ENCODE assay signal across 18 mouse cellular contexts in the genomic region with DNA sequence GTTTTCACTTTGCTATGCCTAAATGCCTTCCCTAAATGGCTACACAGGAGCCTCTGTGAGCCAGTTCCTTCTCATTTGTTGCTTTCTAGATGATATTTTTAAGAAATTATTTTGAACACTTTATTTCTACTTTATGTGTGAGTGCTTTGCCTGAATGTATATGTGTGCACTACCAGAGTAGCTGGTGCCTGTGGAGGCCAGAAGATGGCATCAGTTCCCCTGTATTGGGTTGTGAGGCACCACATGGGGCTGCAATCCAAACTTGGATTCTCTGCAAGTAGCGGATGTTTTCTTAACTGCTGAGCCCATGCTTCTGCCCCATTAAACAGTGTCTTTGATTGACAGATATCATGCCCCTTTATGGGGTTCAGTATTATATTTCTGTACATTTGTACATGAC.
DNase-seq lines count a peak whose midpoint lies in the region; ATAC-seq and TF ChIP-seq lines count a peak whose summit lies in the region.
"Had no signal": no experiment of that assay in that cellular context is flagged by ENCODE, and none has a peak within 500 bp of the region (broad histone marks: within the 10 kb centered on the region; RNA-seq: fewer than 3 reads in every experiment).

No protein-coding gene starts in this region.

- intact Hi-C loops in gastrocnemius, adult 2 months (cut with DNase I): no loop called here

- H3K4me3 ChIP-seq in gastrocnemius, adult 2 months: no peak overlapping the region
- no peak overlapping the region for H3K4me3 ChIP-seq in kidney, postnatal 0 days (replicated peaks; ENCODE audit: low read depth, low read length)
- H3K4me3 ChIP-seq in kidney, embryonic 14.5 days (ENCODE audit: low read length): no peak overlapping the region
- H3K4me3 ChIP-seq in midbrain, embryonic 14.5 days (replicated peaks; ENCODE audit: low read depth, low read length): no peak overlapping the region
- H3K4me3 ChIP-seq in midbrain, embryonic 16.5 days (ENCODE audit: low read depth, low read length): no peak overlapping the region
- H3K4me3 ChIP-seq in stomach, postnatal 0 days (ENCODE audit: low read depth, low read length): no peak overlapping the region
- H3K4me3 ChIP-seq: embryonic facial prominence, embryonic 15.5 days; forebrain, embryonic 12.5 days; megakaryocyte, embryonic 14.5 days; neural tube, embryonic 15.5 days had no signal

- H3K27me3 ChIP-seq in kidney, postnatal 0 days (ENCODE audit: insufficient read depth, low read length): no peaks in the 10 kb centered on the region
- no peaks in the 10 kb centered on the region for H3K27me3 ChIP-seq in kidney, embryonic 14.5 days (ENCODE audit: control insufficient read depth, insufficient read depth, low read length)
- no peaks in the 10 kb centered on the region for H3K27me3 ChIP-seq in midbrain, embryonic 14.5 days (ENCODE audit: control insufficient read depth, insufficient read depth, low read length)
- H3K27me3 ChIP-seq in midbrain, embryonic 16.5 days (ENCODE audit: control insufficient read depth, insufficient read depth, low read depth, low read length): no peaks in the 10 kb centered on the region
- no peaks in the 10 kb centered on the region for H3K27me3 ChIP-seq in stomach, postnatal 0 days (ENCODE audit: control insufficient read depth, insufficient read depth, low read length)
- H3K27me3 ChIP-seq: forebrain, embryonic 12.5 days; megakaryocyte, embryonic 14.5 days; neural tube, embryonic 15.5 days had no signal

- H3K27ac ChIP-seq in gastrocnemius, adult 2 months: peak overlapping the region; percentile 43
- no peak overlapping the region for H3K27ac ChIP-seq in kidney, postnatal 0 days
- no peak overlapping the region for H3K27ac ChIP-seq in kidney, embryonic 14.5 days (ENCODE audit: low read depth, low read length)
- no peak overlapping the region for H3K27ac ChIP-seq in midbrain, embryonic 14.5 days (replicated peaks; ENCODE audit: low read depth, low read length)
- H3K27ac ChIP-seq in midbrain, embryonic 16.5 days (ENCODE audit: low read length): no peak overlapping the region
- H3K27ac ChIP-seq in stomach, postnatal 0 days (replicated peaks): no peak overlapping the region
- H3K27ac ChIP-seq: embryonic facial prominence, embryonic 15.5 days; forebrain, embryonic 12.5 days; neural tube, embryonic 15.5 days had no signal

- 0 out of 2 replicates have a peak, but pooled peaks cover 4% of the 10 kb centered on the region for H3K4me1 ChIP-seq in kidney, postnatal 0 days (replicated peaks; ENCODE audit: insufficient read depth, low read length)
- H3K4me1 ChIP-seq in kidney, embryonic 14.5 days (ENCODE audit: control insufficient read depth, insufficient read depth, low read length): no peaks in the 10 kb centered on the region
- H3K4me1 ChIP-seq in midbrain, embryonic 14.5 days (ENCODE audit: control insufficient read depth, insufficient read depth, low read length): no peaks in the 10 kb centered on the region
- no peaks in the 10 kb centered on the region for H3K4me1 ChIP-seq in midbrain, embryonic 16.5 days (ENCODE audit: control insufficient read depth, insufficient read depth, low read length)
- H3K4me1 ChIP-seq in stomach, postnatal 0 days (replicated peaks; ENCODE audit: control insufficient read depth, insufficient read depth): no peaks in the 10 kb centered on the region
- H3K4me1 ChIP-seq: embryonic facial prominence, embryonic 15.5 days; forebrain, embryonic 12.5 days; megakaryocyte, embryonic 14.5 days; neural tube, embryonic 15.5 days had no signal

- no peak for ATAC-seq in kidney, postnatal 0 days (replicated peaks; ENCODE audit: low FRiP score, low read depth)
- ATAC-seq in kidney, embryonic 14.5 days (ENCODE audit: low FRiP score, low TSS enrichment): no peak
- no peak for ATAC-seq in midbrain, embryonic 14.5 days (ENCODE audit: low FRiP score, low TSS enrichment)
- no peak for ATAC-seq in midbrain, embryonic 16.5 days
- no peak for ATAC-seq in stomach, postnatal 0 days (ENCODE audit: low FRiP score, low TSS enrichment)
- ATAC-seq: activated CD4-positive, CD25-positive, alpha-beta regulatory T cell, adult 4 months had no signal

- H3K36me3 ChIP-seq in kidney, postnatal 0 days (ENCODE audit: insufficient read depth, low read length): no peaks in the 10 kb centered on the region
- H3K36me3 ChIP-seq in kidney, embryonic 14.5 days (ENCODE audit: control insufficient read depth, insufficient read depth, low read length): no peaks in the 10 kb centered on the region
- no peaks in the 10 kb centered on the region for H3K36me3 ChIP-seq in midbrain, embryonic 14.5 days (ENCODE audit: control insufficient read depth, insufficient read depth, low read length)
- no peaks in the 10 kb centered on the region for H3K36me3 ChIP-seq in midbrain, embryonic 16.5 days (ENCODE audit: control insufficient read depth, insufficient read depth, low read length)
- no peaks in the 10 kb centered on the region for H3K36me3 ChIP-seq in stomach, postnatal 0 days (ENCODE audit: control insufficient read depth, insufficient read depth, low read length)
- H3K36me3 ChIP-seq: embryonic facial prominence, embryonic 15.5 days; forebrain, embryonic 12.5 days; neural tube, embryonic 15.5 days had no signal

- DNase-seq in gastrocnemius, adult 2 months: peak; percentile 18
- DNase-seq in gastrocnemius, postnatal 25 days: no peak
- peak; percentile 12 for DNase-seq in kidney, postnatal 0 days (ENCODE audit: low spot score)
- DNase-seq in midbrain, embryonic 14.5 days: peak; percentile 8
- no peak for DNase-seq in stomach, postnatal 0 days (ENCODE audit: low spot score)
- DNase-seq in urinary bladder, postnatal 25 days (ENCODE audit: low spot score): no peak
- DNase-seq: cerebellum, postnatal 14 days; heart, adult 11 months; heart, postnatal 36 days; kidney, postnatal 25 days; thymus, adult 2 months had no signal

- no peaks in the 10 kb centered on the region for H3K9me3 ChIP-seq in kidney, postnatal 0 days (replicated peaks; ENCODE audit: low read length)
- no peaks in the 10 kb centered on the region for H3K9me3 ChIP-seq in kidney, embryonic 14.5 days (ENCODE audit: control insufficient read depth, low read length)
- H3K9me3 ChIP-seq in midbrain, embryonic 14.5 days (ENCODE audit: control insufficient read depth, low read length): no peaks in the 10 kb centered on the region
- H3K9me3 ChIP-seq in midbrain, embryonic 16.5 days (replicated peaks; ENCODE audit: control insufficient read depth, low read length, poor library complexity, severe bottlenecking): no peaks in the 10 kb centered on the region; the same call in none of the 2 replicates
- H3K9me3 ChIP-seq in stomach, postnatal 0 days (ENCODE audit: control insufficient read depth, low read length): no peaks in the 10 kb centered on the region
- H3K9me3 ChIP-seq: embryonic facial prominence, embryonic 15.5 days; forebrain, embryonic 12.5 days; neural tube, embryonic 15.5 days had no signal

- no peak overlapping the region for H3K9ac ChIP-seq in kidney, postnatal 0 days (ENCODE audit: low read depth, low read length)
- H3K9ac ChIP-seq in kidney, embryonic 14.5 days (ENCODE audit: low read depth, low read length): no peak overlapping the region
- H3K9ac ChIP-seq in midbrain, embryonic 14.5 days (replicated peaks; ENCODE audit: low read length): no peak overlapping the region
- H3K9ac ChIP-seq in midbrain, embryonic 16.5 days (ENCODE audit: low read depth, low read length): no peak overlapping the region
- no peak overlapping the region for H3K9ac ChIP-seq in stomach, postnatal 0 days (ENCODE audit: low read length)
- H3K9ac ChIP-seq: embryonic facial prominence, embryonic 15.5 days; forebrain, embryonic 12.5 days; neural tube, embryonic 15.5 days had no signal

- TF ChIP-seq CTCF in gastrocnemius, adult 2 months (IDR thresholded peaks at IDR 0.05): no peak
- peak; percentile 52; the same call in 1 of the 2 replicates for TF ChIP-seq CTCF in kidney, postnatal 0 days (IDR thresholded peaks at IDR 0.05; ENCODE audit: low read depth)
- TF ChIP-seq CTCF in stomach, postnatal 0 days (IDR thresholded peaks at IDR 0.05; ENCODE audit: low read depth): peak; percentile 45

- H3K4me2 ChIP-seq in kidney, postnatal 0 days (ENCODE audit: low read length): no peak overlapping the region
- no peak overlapping the region for H3K4me2 ChIP-seq in kidney, embryonic 14.5 days (replicated peaks; ENCODE audit: low read depth, low read length)
- no peak overlapping the region for H3K4me2 ChIP-seq in midbrain, embryonic 14.5 days (ENCODE audit: low read length)
- no peak overlapping the region for H3K4me2 ChIP-seq in midbrain, embryonic 16.5 days (ENCODE audit: low read length)
- no peak overlapping the region for H3K4me2 ChIP-seq in stomach, postnatal 0 days (replicated peaks; ENCODE audit: low read depth)
- H3K4me2 ChIP-seq: embryonic facial prominence, embryonic 15.5 days; forebrain, embryonic 12.5 days; neural tube, embryonic 15.5 days had no signal

- no peak for TF ChIP-seq EP300 in stomach, postnatal 0 days (optimal IDR thresholded peaks at IDR 0.05)

- WGBS in kidney, postnatal 0 days: 59% methylated on average over 1 of the region's 1 CpGs
- 61% methylated on average over 1 of the region's 1 CpGs for WGBS in kidney, embryonic 14.5 days
- WGBS in midbrain, embryonic 14.5 days: 85% methylated on average over 1 of the region's 1 CpGs
- WGBS in midbrain, embryonic 16.5 days: 70% methylated on average over 1 of the region's 1 CpGs
- WGBS in stomach, postnatal 0 days: 75% methylated on average over 1 of the region's 1 CpGs

Comparison
In these comparisons a context has a peak if more than half of its experiments do, and no peak if none do; other contexts are left out.
1. DNase-seq: peak in gastrocnemius, adult 2 months (single experiment), kidney, postnatal 0 days (single experiment) and midbrain, embryonic 14.5 days (single experiment); none in gastrocnemius, postnatal 25 days (single experiment), stomach, postnatal 0 days (single experiment) and urinary bladder, postnatal 25 days (single experiment).